Mouse (Mus musculus) limb, embryonic 14.5 days (tissue): Measurements from ENCODE around the gene Alg14. TPM values are rescaled to one million over a fixed set of nuclear protein-coding genes. Genes with fewer than 3 reads are reported as not detected.

Source experiments
- ATAC-seq: fragments of 200-750 bp; cut with Nextera tagmentation; 2 replicates; pipeline ENCODE4 v1.8.0; 2017; ENCODE audit warnings: low read depth, moderate number of reproducible peaks, moderate TSS enrichment; ENCODE audit not compliant: low FRiP score
- DNase-seq: peaks from one replicate; pipeline ENCODE4 v3.0.0-alpha.2; 2015; ENCODE audit warnings: low spot score
- H3K27ac ChIP-seq: fragments of 300-500 bp; sonication (generic); replicated peaks from 2 replicates; pipeline ENCODE4 v1.5.1; 2014; ENCODE audit warnings: low read depth, mild to moderate bottlenecking, low read length, moderate library complexity, mixed read lengths
- H3K27me3 ChIP-seq: fragments of 300-500 bp; sonication (generic); 2 replicates; pipeline ENCODE4 v1.6.1; 2014; ENCODE audit warnings: low read length, mixed read lengths; ENCODE audit not compliant: control insufficient read depth, insufficient read depth
- H3K36me3 ChIP-seq: fragments of 300-500 bp; sonication (generic); 2 replicates; pipeline ENCODE4 v1.6.1; 2014; ENCODE audit warnings: mild to moderate bottlenecking, low read length, moderate library complexity, mixed read lengths; ENCODE audit not compliant: control insufficient read depth, insufficient read depth
- H3K4me1 ChIP-seq: fragments of 300-500 bp; sonication (generic); 2 replicates; pipeline ENCODE4 v1.6.1; 2014; ENCODE audit warnings: antibody characterized with exemption, low read length, mixed read lengths; ENCODE audit not compliant: control insufficient read depth, insufficient read depth
- H3K4me2 ChIP-seq: fragments of 300-500 bp; sonication (generic); replicated peaks from 2 replicates; pipeline ENCODE4 v1.6.1; 2014; ENCODE audit warnings: low read depth, mild to moderate bottlenecking, low read length, moderate library complexity; ENCODE audit not compliant: severe bottlenecking
- H3K4me3 ChIP-seq: fragments of 300-500 bp; sonication (generic); replicated peaks from 2 replicates; pipeline ENCODE4 v1.5.1; 2014; ENCODE audit warnings: low read length
- H3K9ac ChIP-seq: fragments of 300-500 bp; sonication (generic); 2 replicates; pipeline ENCODE4 v1.6.1; 2014; ENCODE audit warnings: mild to moderate bottlenecking, low read depth, low read length, moderate library complexity; ENCODE audit not compliant: severe bottlenecking
- H3K9me3 ChIP-seq: fragments of 300-500 bp; sonication (generic); 2 replicates; pipeline ENCODE4 v1.6.1; 2016; ENCODE audit warnings: low read length; ENCODE audit not compliant: control insufficient read depth
- POLR2A ChIP-seq: fragments of 200-500 bp; IDR thresholded peaks from 2 replicates; pipeline ENCODE4 v1.8.0; 2012; ENCODE audit warnings: inconsistent platforms, mild to moderate bottlenecking, moderate library complexity, borderline replicate concordance; ENCODE audit not compliant: insufficient read depth, insufficient read length; ENCODE audit errors: extremely low read depth
- WGBS: fragments of 180-500 bp; shearing (Covaris S2); extraction: QIAGEN DNeasy Blood & Tissue Kit; methylation state at CpG from one replicate; pipeline ENCODE4 v1.1.7; 2014; 5-methylcytosine and 5-hydroxymethylcytosine counted together
- polyA plus RNA-seq, 2 experiments: library from polyadenylated mRNA; depleted of rRNA in 1 of 2; stranded (reverse) in 1 of 2; unstranded in 1 of 2; fragments of >200 nt; fragmentation: Nextera tagmentation in 1 of 2; extraction: Ambion mirVana in 1 of 2; gene quantifications; 2 replicates each; pipeline versions ENCODE4 v1.2.1 to v1.2.3; 2012 to 2014

The Alg14 gene
- polyA plus RNA-seq, 2 experiments: 23.7 to 47.4 TPM

DNA sequence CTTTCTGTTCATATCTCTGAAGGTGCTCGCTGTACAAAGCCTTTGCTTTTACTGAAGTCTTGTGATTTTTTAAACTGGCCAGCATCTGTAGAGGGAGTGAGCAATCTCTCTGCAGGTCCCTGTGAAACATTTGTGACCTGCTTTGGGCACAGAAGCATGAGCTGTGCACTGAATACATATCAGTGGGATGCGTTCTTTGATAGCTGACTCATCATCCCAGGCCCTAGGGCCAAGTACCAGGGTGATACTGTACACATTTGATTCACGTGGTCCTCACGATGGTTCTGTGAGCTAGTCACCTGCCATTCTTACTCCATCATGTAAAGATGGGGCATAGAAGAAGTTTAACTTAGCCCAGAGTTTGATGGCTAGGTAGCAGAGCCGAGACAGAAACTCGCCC lies 57.2 kb downstream of the Alg14 start:
- DNase-seq: no peak
- H3K27me3 ChIP-seq: no peaks in the 10 kb centered on the region
- no peak overlapping the region for H3K4me3 ChIP-seq
- no peak for TF ChIP-seq POLR2A
- no peaks in the 10 kb centered on the region for H3K36me3 ChIP-seq
- WGBS: 80% methylated on average over 6 of the region's 6 CpGs
- no peak for ATAC-seq
- H3K27ac ChIP-seq: 0 out of 2 replicates have a peak overlapping the region, but pooled peaks have one; percentile 33
- H3K9me3 ChIP-seq: no peaks in the 10 kb centered on the region
- no peak overlapping the region for H3K4me2 ChIP-seq
- H3K4me1 ChIP-seq: peaks cover 39% of the 10 kb centered on the region
- H3K9ac ChIP-seq: no peak overlapping the region

DNA sequence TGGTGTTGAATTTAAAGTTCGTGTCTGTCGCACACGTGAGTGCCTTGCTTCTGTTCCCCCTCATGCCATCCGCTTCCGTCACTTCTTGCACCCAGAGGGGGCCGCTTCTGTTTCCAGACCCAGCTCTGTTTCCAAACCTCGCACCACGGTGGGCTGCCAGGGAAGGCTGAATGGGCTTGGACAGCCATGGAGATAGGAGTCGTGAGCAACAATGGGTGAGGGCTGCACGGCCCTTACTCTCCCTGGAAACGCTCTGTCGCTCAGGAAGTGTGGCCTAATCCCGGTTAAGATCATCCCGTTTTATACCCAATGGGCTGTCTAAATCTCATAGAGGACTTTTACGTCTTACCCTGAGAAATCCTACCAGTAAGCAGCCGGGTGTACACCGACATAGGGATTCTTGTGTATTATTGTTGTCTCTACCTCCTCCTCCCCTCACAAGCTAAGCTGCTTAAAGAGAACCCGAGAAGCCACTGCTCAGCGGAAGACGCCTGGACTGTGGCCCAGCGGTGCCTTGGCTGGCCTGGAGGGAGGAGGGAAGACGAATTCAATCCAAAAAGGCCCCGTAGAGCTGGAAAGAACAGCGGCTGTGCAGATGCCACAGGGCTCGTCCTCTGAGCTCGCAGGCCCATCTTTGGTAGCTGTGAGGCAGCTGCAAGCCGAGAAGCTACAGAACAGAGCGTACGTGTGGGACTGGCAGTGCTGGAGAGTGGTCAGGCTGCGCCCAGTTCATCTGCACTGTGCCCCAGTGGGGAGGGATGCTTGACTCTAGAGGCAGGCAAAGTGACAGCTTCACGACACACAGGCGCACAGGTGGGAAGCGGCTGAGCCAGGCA lies 58.0 kb downstream of the Alg14 start:
- Histone ChIP-seq H3K4me1 (peaks cover 33% of the 10 kb centered on the region), H3K4me3 (no peak overlapping the region), H3K9me3 (no peaks in the 10 kb centered on the region), H3K27ac (no peak overlapping the region; the same call in 1 of the 2 replicates), H3K9ac (no peak overlapping the region), H3K36me3 (no peaks in the 10 kb centered on the region), H3K4me2 (no peak overlapping the region), H3K27me3 (no peaks in the 10 kb centered on the region)
- no peak for TF ChIP-seq POLR2A
- WGBS: 66% methylated on average over 33 of the region's 33 CpGs
- DNase-seq: no peak
- ATAC-seq: peak; percentile 17; the same call in 1 of the 2 replicates

DNA sequence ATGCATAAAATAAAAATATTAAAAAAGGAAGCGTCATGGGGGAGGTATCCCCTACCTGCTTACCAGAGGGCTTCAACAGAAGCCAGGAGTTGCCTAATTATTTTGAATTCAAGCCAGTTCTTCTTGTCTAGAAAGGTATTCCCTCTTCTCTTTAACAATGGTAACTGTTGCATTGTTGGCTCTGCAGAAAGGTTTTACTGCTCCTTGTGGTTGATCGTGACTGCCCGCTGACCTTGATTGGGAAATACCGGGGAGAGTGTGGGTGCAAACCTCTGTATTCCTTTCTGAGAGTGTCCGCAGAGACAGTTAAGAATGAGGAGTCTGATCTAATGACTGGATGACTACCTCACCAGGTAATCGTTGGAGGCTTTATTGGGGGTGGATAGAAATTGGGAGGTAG lies 59.7 kb downstream of the Alg14 start:
- WGBS: 80% methylated on average over 6 of the region's 6 CpGs
- ATAC-seq: no peak
- H3K36me3 ChIP-seq: no peaks in the 10 kb centered on the region

GRCm38 (mm10) chr3:121354281-121354680 lies 62.7 kb downstream of the Alg14 start:
- H3K27ac ChIP-seq: no peak overlapping the region
- TF ChIP-seq POLR2A: no peak
- WGBS: 85% methylated on average over 9 of the region's 9 CpGs
- DNase-seq: no peak
- no peak overlapping the region for H3K4me2 ChIP-seq
- H3K9me3 ChIP-seq: no peaks in the 10 kb centered on the region
- ATAC-seq: no peak
- H3K36me3 ChIP-seq: no peaks in the 10 kb centered on the region
- H3K27me3 ChIP-seq: no peaks in the 10 kb centered on the region
- peaks cover 9% of the 10 kb centered on the region; the same call in 1 of the 2 replicates for H3K4me1 ChIP-seq
- H3K9ac ChIP-seq: no peak overlapping the region
- H3K4me3 ChIP-seq: no peak overlapping the region

More for the DNA sequence above, 59.7 kb downstream of the Alg14 start:
- H3K9ac ChIP-seq: no peak overlapping the region
- TF ChIP-seq POLR2A: no peak
- DNase-seq: no peak
- no peaks in the 10 kb centered on the region for H3K9me3 ChIP-seq
- peaks cover 22% of the 10 kb centered on the region for H3K4me1 ChIP-seq
- no peaks in the 10 kb centered on the region for H3K27me3 ChIP-seq
- no peak overlapping the region for H3K27ac ChIP-seq
- H3K4me2 ChIP-seq: no peak overlapping the region
- H3K4me3 ChIP-seq: no peak overlapping the region

DNA sequence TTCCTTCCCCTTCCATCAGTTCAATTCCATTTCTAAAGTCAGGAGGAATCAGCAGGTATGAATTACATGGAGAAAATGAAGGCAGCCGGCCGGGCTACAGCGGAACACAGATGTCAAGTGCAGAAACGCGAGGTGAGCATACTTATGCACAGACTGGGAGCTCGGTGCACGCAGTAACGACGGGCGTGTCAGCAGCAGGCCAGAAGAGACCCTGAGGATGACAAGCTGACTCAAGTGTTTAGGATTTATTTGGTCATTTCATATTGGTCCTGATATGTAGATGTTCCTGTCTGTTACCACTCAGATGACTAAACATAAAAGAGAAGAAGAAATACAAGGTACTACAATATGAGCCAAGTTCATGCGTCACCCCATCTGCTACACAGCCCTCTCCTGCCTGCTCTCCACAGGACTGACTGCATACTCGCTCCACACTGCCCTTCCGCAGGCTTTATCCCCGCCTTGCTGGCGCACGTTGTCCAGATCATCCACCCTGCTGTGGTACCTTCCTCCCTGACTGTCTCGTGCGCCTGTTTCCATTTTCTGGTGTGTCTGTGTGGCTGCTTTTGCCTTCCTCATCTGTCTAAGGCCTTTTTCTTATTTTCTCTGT lies 63.4 kb downstream of the Alg14 start:
- no peak overlapping the region for H3K27ac ChIP-seq
- H3K4me3 ChIP-seq: no peak overlapping the region
- no peak for ATAC-seq
- DNase-seq: no peak
- H3K4me1 ChIP-seq: peaks cover 2% of the 10 kb centered on the region; the same call in 1 of the 2 replicates
- no peaks in the 10 kb centered on the region for H3K36me3 ChIP-seq
- no peaks in the 10 kb centered on the region for H3K27me3 ChIP-seq
- H3K4me2 ChIP-seq: no peak overlapping the region
- no peak overlapping the region for H3K9ac ChIP-seq
- no peaks in the 10 kb centered on the region for H3K9me3 ChIP-seq
- WGBS: 70% methylated on average over 18 of the region's 18 CpGs
- TF ChIP-seq POLR2A: no peak
